Mouse (Mus musculus) midbrain, embryonic 11.5 days (tissue): ENCODE measurements around the gene Tuba3b. TPM values are rescaled to one million over a fixed set of nuclear protein-coding genes. Genes with fewer than 3 reads are reported as not detected.
A peak's percentile ranks its signal among the peaks of the same experiment; 100 is the strongest.

ENCODE experiments used
- ATAC-seq: fragments of 200-750 bp; cut with Nextera tagmentation; 2 replicates; pipeline ENCODE4 v1.8.0; 2017; ENCODE audit warnings: moderate TSS enrichment, moderate library complexity; ENCODE audit not compliant: low FRiP score
- DNase-seq: peaks from one replicate; pipeline ENCODE4 v3.0.0; 2015; ENCODE audit warnings: low spot score; ENCODE audit errors: missing footprints
- H3K27ac ChIP-seq: fragments of 300-500 bp; sonication (generic); 2 replicates; pipeline ENCODE4 v1.5.1; 2014; ENCODE audit warnings: low read depth, low read length
- H3K27me3 ChIP-seq: fragments of 300-500 bp; sonication (generic); 2 replicates; pipeline ENCODE4 v1.6.1; 2014; ENCODE audit warnings: mild to moderate bottlenecking, low read length, moderate library complexity, mixed read lengths; ENCODE audit not compliant: control insufficient read depth, insufficient read depth
- H3K36me3 ChIP-seq: fragments of 300-500 bp; sonication (generic); 2 replicates; pipeline ENCODE4 v1.6.1; 2014; ENCODE audit warnings: mild to moderate bottlenecking, low read length, moderate library complexity, mixed read lengths; ENCODE audit not compliant: control insufficient read depth, insufficient read depth
- H3K4me1 ChIP-seq: fragments of 300-500 bp; sonication (generic); 2 replicates; pipeline ENCODE4 v1.6.1; 2014; ENCODE audit warnings: low read length; ENCODE audit not compliant: control insufficient read depth, insufficient read depth
- H3K4me2 ChIP-seq: fragments of 300-500 bp; sonication (generic); 2 replicates; pipeline ENCODE4 v1.6.1; 2014; ENCODE audit warnings: mild to moderate bottlenecking, moderate library complexity
- H3K4me3 ChIP-seq: fragments of 300-500 bp; sonication (generic); 2 replicates; pipeline ENCODE4 v1.5.1; 2014; ENCODE audit warnings: low read depth, low read length
- H3K9ac ChIP-seq: fragments of 300-500 bp; sonication (generic); 2 replicates; pipeline ENCODE4 v1.6.1; 2014; ENCODE audit warnings: low read length
- H3K9me3 ChIP-seq: fragments of 300-500 bp; sonication (generic); 2 replicates; pipeline ENCODE4 v1.6.1; 2016; ENCODE audit warnings: low read length; ENCODE audit not compliant: control insufficient read depth
- WGBS: fragments of 180-500 bp; shearing (Covaris S2); extraction: QIAGEN DNeasy Blood & Tissue Kit; methylation state at CpG from one replicate; pipeline ENCODE4 v1.1.7; 2014; 5-methylcytosine and 5-hydroxymethylcytosine counted together
- polyA plus RNA-seq: library from polyadenylated mRNA; unstranded; fragments of >200 nt; fragmentation: Nextera tagmentation; extraction: Ambion mirVana; gene quantifications from 2 replicates; pipeline ENCODE4 v1.2.1, GENCODE M21; 2014

The Tuba3b gene
- polyA plus RNA-seq, 1 experiment from 2014 or later: not detected

- no peaks in the 10 kb centered on the region for H3K27me3 ChIP-seq
- WGBS: 86% methylated on average over 5 of the region's 5 CpGs
- no peak overlapping the region for H3K9ac ChIP-seq
- no peaks in the 10 kb centered on the region for H3K4me1 ChIP-seq
- peak; percentile 82 for DNase-seq
- no peak for ATAC-seq
- H3K4me2 ChIP-seq: no peak overlapping the region
- no peak overlapping the region for H3K27ac ChIP-seq
- no peaks in the 10 kb centered on the region for H3K9me3 ChIP-seq
- no peak overlapping the region for H3K4me3 ChIP-seq
- no peaks in the 10 kb centered on the region for H3K36me3 ChIP-seq
These were observed 1.1 kb downstream of the Tuba3b start for GRCm38 (mm10) chr6:145616402-145617229.

DNA sequence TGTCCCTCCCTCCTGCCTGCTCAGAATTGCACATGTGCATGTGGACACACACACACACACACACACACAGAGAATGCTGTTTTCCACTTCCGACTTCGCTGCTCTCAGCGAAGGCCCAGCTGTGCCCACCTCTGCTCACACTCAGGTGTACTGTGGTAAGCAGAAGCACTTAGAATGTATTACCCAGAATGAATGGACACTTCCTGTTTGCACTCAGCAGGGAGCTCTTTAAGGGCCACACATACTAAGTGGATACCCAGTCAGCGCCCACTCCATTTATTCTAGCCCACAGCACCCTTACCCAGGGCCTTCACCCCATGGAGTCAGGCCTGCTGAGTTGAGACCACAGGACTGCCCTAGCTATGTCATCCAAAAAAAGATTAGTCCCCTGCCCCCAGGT, 7.6 kb downstream of the Tuba3b start:
- H3K4me1 ChIP-seq: no peaks in the 10 kb centered on the region
- no peak overlapping the region for H3K4me2 ChIP-seq
- ATAC-seq (no peak), DNase-seq (no peak)
- no peak overlapping the region for H3K27ac ChIP-seq
- H3K9me3 ChIP-seq: no peaks in the 10 kb centered on the region
- H3K36me3 ChIP-seq: no peaks in the 10 kb centered on the region
- WGBS: 90% methylated on average over 4 of the region's 4 CpGs
- no peak overlapping the region for H3K4me3 ChIP-seq
- no peak overlapping the region for H3K9ac ChIP-seq
- H3K27me3 ChIP-seq: no peaks in the 10 kb centered on the region

DNA sequence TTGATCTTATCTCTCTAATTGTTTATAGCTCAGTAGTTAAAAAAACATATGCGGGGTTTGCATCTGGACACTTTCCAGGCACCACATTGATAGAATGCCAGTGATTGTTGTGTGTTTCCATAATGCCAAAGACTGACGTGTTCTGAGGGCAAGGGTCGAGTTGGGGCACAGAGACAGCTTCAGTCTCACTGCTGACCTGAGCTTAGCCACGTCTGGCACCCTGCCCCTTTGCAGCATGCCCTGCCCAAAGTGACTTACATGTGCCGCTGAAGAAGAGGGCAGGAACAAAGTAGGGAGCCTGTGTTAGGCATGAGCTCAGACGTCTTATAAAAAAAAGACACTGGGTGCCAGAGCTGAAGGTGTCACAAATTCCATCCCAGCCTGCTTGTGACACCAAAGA, 14.7 kb downstream of the Tuba3b start:
- H3K4me2 ChIP-seq: no peak overlapping the region
- no peak overlapping the region for H3K9ac ChIP-seq
- no peak overlapping the region for H3K4me3 ChIP-seq
- H3K27ac ChIP-seq: no peak overlapping the region
- no peak for DNase-seq
- 73% methylated on average over 6 of the region's 6 CpGs for WGBS
- no peaks in the 10 kb centered on the region for H3K4me1 ChIP-seq
- H3K36me3 ChIP-seq: no peaks in the 10 kb centered on the region
- H3K27me3 ChIP-seq: no peaks in the 10 kb centered on the region
- ATAC-seq: no peak
- H3K9me3 ChIP-seq: no peaks in the 10 kb centered on the region

- DNase-seq: no peak
These were observed 18.9 kb downstream of the Tuba3b start for GRCm38 (mm10) chr6:145634454-145634853.

DNA sequence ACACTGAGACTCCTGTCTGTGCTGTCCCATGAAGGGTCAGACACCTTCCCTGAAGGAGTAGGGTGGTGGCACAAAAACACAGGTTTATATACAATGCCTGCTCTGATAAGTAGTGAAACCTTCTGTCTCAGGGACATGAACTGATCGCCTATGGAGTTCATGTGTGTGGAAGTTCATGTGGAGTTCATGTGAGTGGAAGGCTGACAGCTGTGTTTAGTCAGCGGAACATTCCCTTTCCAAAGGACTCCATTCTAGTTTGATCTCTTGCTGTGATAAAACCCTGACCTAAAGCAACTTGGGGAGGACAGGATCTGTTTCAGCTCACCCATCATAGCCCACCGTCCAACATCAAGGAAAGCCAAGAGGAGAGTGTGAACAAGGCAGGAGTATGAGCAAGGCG, 21.1 kb downstream of the Tuba3b start:
- ATAC-seq (no peak), DNase-seq (no peak)
- Histone ChIP-seq H3K27me3 (no peaks in the 10 kb centered on the region), H3K9ac (no peak overlapping the region), H3K4me3 (no peak overlapping the region), H3K4me2 (no peak overlapping the region), H3K9me3 (no peaks in the 10 kb centered on the region), H3K27ac (no peak overlapping the region), H3K4me1 (no peaks in the 10 kb centered on the region), H3K36me3 (no peaks in the 10 kb centered on the region)
- WGBS: 90% methylated on average over 4 of the region's 4 CpGs

More at GRCm38 (mm10) chr6:145634454-145634853, 18.9 kb downstream of the Tuba3b start:
- no peaks in the 10 kb centered on the region for H3K9me3 ChIP-seq
- H3K9ac ChIP-seq: no peak overlapping the region
- no peaks in the 10 kb centered on the region for H3K27me3 ChIP-seq
- H3K4me2 ChIP-seq: no peak overlapping the region
- H3K4me1 ChIP-seq: no peaks in the 10 kb centered on the region
- H3K4me3 ChIP-seq: no peak overlapping the region
- H3K36me3 ChIP-seq: no peaks in the 10 kb centered on the region
- WGBS: 86% methylated on average over 2 of the region's 2 CpGs
- no peak overlapping the region for H3K27ac ChIP-seq
- ATAC-seq: no peak

DNA sequence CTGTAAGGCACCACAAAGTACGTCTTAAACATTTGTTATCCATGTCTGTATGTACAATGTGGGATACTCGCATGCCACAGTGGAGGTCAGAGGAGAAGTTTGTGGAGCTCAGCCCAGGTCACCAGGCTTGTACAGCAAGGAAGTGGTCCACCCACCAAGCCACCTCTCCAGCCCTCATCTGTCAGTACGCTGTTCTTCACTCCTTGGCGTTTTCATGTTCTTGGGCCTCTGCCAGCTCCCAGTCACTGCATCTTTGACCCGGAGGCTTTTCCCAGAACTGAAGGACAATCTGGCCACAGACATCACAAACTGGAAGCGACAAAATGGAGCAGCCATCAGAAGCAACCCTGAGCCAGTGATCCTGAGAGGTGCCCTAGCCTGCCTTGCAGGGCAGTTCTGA, 22.7 kb downstream of the Tuba3b start:
- WGBS: 93% methylated on average over 6 of the region's 6 CpGs
- no peak overlapping the region for H3K4me3 ChIP-seq

DNA sequence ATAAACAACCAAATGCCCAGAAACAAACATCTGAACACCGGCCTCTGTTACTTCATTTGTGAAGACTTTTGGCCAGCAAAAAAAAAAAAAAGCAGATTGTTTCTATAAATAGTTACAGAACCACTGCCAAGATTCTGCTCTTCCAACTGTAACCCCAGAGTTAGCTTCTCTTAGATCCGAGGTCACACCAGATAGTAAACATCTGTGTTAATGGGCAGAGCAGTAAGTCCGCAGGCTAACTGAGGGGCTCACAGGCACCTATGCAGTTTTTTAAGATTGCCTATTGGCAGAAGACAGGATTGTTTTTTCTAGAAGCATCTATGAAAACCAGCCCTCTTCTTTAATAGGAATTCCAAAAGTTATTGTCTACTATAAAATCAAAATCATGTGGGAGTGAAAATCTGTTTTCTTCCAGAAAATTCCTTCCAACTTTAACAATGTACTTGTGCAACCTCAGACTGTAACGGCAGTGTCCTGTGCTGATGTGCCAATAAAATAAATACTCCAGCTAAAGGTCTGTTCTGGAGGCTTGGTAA, 25.5 kb downstream of the Tuba3b start:
- H3K36me3 ChIP-seq: no peaks in the 10 kb centered on the region

More for the DNA sequence above, 22.7 kb downstream of the Tuba3b start:
- Histone ChIP-seq H3K36me3 (no peaks in the 10 kb centered on the region), H3K27me3 (no peaks in the 10 kb centered on the region), H3K27ac (no peak overlapping the region), H3K9ac (no peak overlapping the region), H3K9me3 (no peaks in the 10 kb centered on the region), H3K4me1 (no peaks in the 10 kb centered on the region), H3K4me2 (no peak overlapping the region)
- ATAC-seq (no peak), DNase-seq (no peak)

GRCm38 (mm10) chr6:145651976-145652375, 36.4 kb downstream of the Tuba3b start:
- Histone ChIP-seq H3K4me2 (no peak overlapping the region), H3K4me1 (peaks cover 7% of the 10 kb centered on the region), H3K9ac (no peak overlapping the region), H3K27me3 (no peaks in the 10 kb centered on the region), H3K27ac (no peak overlapping the region), H3K4me3 (no peak overlapping the region), H3K36me3 (no peaks in the 10 kb centered on the region), H3K9me3 (no peaks in the 10 kb centered on the region)
- whole genome bisulfite sequencing: 96% methylated on average over 2 of the region's 2 CpGs
- DNase-seq (no peak), ATAC-seq (no peak)

More for the DNA sequence above, 25.5 kb downstream of the Tuba3b start:
- Histone ChIP-seq H3K9me3 (no peaks in the 10 kb centered on the region), H3K4me2 (no peak overlapping the region), H3K27ac (no peak overlapping the region), H3K27me3 (no peaks in the 10 kb centered on the region), H3K9ac (no peak overlapping the region), H3K4me1 (no peaks in the 10 kb centered on the region), H3K4me3 (no peak overlapping the region)
- ATAC-seq: no peak
- 89% methylated on average over 4 of the region's 4 CpGs for WGBS
- DNase-seq: no peak

DNA sequence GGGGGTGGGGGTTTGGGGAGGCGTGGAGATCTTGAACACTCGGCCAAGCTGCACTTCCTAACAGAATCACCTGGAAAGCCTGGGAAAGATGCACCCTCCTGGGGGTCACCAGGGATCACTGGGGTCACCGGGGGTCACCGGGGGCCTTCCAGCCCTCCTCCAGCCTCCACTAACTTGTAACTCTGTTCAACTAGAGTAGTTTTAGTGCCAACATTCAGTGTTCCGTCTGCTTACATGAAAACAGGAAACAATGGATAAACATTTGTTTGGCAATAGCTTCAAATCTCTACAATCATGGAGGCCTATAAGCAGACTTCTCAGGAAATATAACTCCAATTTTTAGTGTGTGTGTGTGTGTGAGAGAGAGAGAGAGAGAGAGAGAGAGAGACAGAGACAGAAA, 37.4 kb downstream of the Tuba3b start:
- H3K4me2 ChIP-seq: no peak overlapping the region
- H3K27me3 ChIP-seq: no peaks in the 10 kb centered on the region
- no peak overlapping the region for H3K4me3 ChIP-seq
- H3K4me1 ChIP-seq: peaks cover 7% of the 10 kb centered on the region
- WGBS: 82% methylated on average over 5 of the region's 5 CpGs
- H3K27ac ChIP-seq: no peak overlapping the region
- no peak for ATAC-seq
- no peaks in the 10 kb centered on the region for H3K9me3 ChIP-seq
- no peaks in the 10 kb centered on the region for H3K36me3 ChIP-seq
- no peak for DNase-seq
- no peak overlapping the region for H3K9ac ChIP-seq
